Mouse (Mus musculus) CH12.LX (cell line): ENCODE data around the gene Gna11. TPM values are rescaled to one million over a fixed set of nuclear protein-coding genes. Genes with fewer than 3 reads are reported as not detected.
A peak's percentile ranks its signal among the peaks of the same experiment; 100 is the strongest.

Experiments used
- DNase-seq: peaks from one replicate; pipeline ENCODE4 v3.0.0-alpha.2; 2013; ENCODE audit errors: extremely low read depth
- H3K27ac ChIP-seq: 2 replicates; pipeline ENCODE4 v1.5.1; 2012; ENCODE audit warnings: low read depth, mild to moderate bottlenecking, control low read depth, moderate library complexity; ENCODE audit not compliant: insufficient read depth
- H3K27me3 ChIP-seq: replicated peaks from 2 replicates; pipeline ENCODE3; 2012; ENCODE audit warnings: inconsistent platforms
- H3K36me3 ChIP-seq, 2 experiments: replicated peaks in 1 of 2; 2 replicates each; pipeline versions ENCODE3 to v1.6.1; 2012; ENCODE audit warnings: inconsistent platforms in 1 of 2, low read length in 1 of 2, mild to moderate bottlenecking in 1 of 2, mixed read lengths in 1 of 2, moderate library complexity in 1 of 2; ENCODE audit not compliant: control insufficient read depth in 1 of 2, insufficient read depth in 1 of 2
- H3K4me1 ChIP-seq, 2 experiments: 2 replicates each; pipeline ENCODE4 v1.6.1; 2012; ENCODE audit warnings: inconsistent platforms in 1 of 2, moderate library complexity in 1 of 2; ENCODE audit not compliant: insufficient read depth in 2 of 2, control insufficient read depth in 1 of 2
- H3K4me2 ChIP-seq: 2 replicates; pipeline ENCODE4 v1.6.1; 2012; ENCODE audit warnings: low read depth, mild to moderate bottlenecking, control low read depth; ENCODE audit not compliant: poor library complexity, insufficient read depth, severe bottlenecking
- H3K4me3 ChIP-seq, 3 experiments: fragments of 150-350 bp in 1 of 3; sonication (generic) in 1 of 3; replicated peaks in 1 of 3; 2 replicates each; pipeline versions ENCODE3 to v1.5.1; 2011 to 2012; ENCODE audit warnings: low read depth in 2 of 3, low read length in 2 of 3, mild to moderate bottlenecking in 2 of 3, moderate library complexity in 2 of 3, control low read depth in 1 of 3, improper control_type of control experiment in 1 of 3, inconsistent platforms in 1 of 3, mixed read lengths in 1 of 3; ENCODE audit not compliant: poor library complexity in 1 of 3
- H3K79me2 ChIP-seq: replicated peaks from 2 replicates; pipeline ENCODE4 v1.6.1; 2012; ENCODE audit warnings: mild to moderate bottlenecking, moderate library complexity; ENCODE audit not compliant: control insufficient read depth, poor library complexity, insufficient read depth, severe bottlenecking; ENCODE audit errors: extremely low read depth
- H3K9ac ChIP-seq: 2 replicates; pipeline ENCODE4 v1.6.1; 2012; ENCODE audit warnings: low read depth, mild to moderate bottlenecking, control low read depth, moderate library complexity; ENCODE audit not compliant: insufficient read depth
- H3K9me3 ChIP-seq: replicated peaks from 2 replicates; pipeline ENCODE3; 2012; ENCODE audit warnings: low read length, inconsistent platforms, mixed read lengths
- CTCF ChIP-seq, 2 experiments: IDR thresholded peaks in 1 of 2; conservative IDR thresholded peaks in 1 of 2; 2 replicates each; pipeline ENCODE4 v1.5.1; 2011 to 2012; ENCODE audit warnings: low read depth in 2 of 2, low read length in 2 of 2, improper control_type of control experiment in 1 of 2, inconsistent platforms in 1 of 2, mild to moderate bottlenecking in 1 of 2, moderate library complexity in 1 of 2
- EP300 ChIP-seq: IDR thresholded peaks from 2 replicates; pipeline ENCODE4 v1.6.1; 2011; ENCODE audit warnings: low read length, improper control_type of control experiment
- ETS1 ChIP-seq: conservative IDR thresholded peaks from 2 replicates; pipeline ENCODE4 v1.6.1; 2012; ENCODE audit warnings: low read depth, mild to moderate bottlenecking, inconsistent platforms, low read length, improper control_type of control experiment, moderate library complexity
- GABPA ChIP-seq: IDR thresholded peaks from 2 replicates; pipeline ENCODE4 v1.6.1; 2012; ENCODE audit warnings: low read depth, low read length, improper control_type of control experiment, inconsistent platforms; ENCODE audit not compliant: insufficient replicate concordance
- JUN ChIP-seq: IDR thresholded peaks from 2 replicates; pipeline ENCODE4 v1.6.1; 2011; ENCODE audit warnings: low read depth, mild to moderate bottlenecking, low read length, improper control_type of control experiment, moderate library complexity; ENCODE audit not compliant: insufficient read depth
- JUND ChIP-seq: conservative IDR thresholded peaks from 2 replicates; pipeline ENCODE4 v1.6.1; 2011; ENCODE audit warnings: low read depth, low read length, improper control_type of control experiment
- KAT2A ChIP-seq: IDR thresholded peaks from 2 replicates; pipeline ENCODE4 v1.6.1; 2012; ENCODE audit warnings: low read length, improper control_type of control experiment, inconsistent platforms; ENCODE audit not compliant: insufficient replicate concordance
- MAFK ChIP-seq: IDR thresholded peaks from 2 replicates; pipeline ENCODE4 v1.6.1; 2011; ENCODE audit warnings: low read length, improper control_type of control experiment; ENCODE audit not compliant: insufficient replicate concordance
- MAX ChIP-seq: IDR thresholded peaks from 2 replicates; pipeline ENCODE4 v1.6.1; 2011; ENCODE audit warnings: low read length, improper control_type of control experiment
- MEF2A ChIP-seq: IDR thresholded peaks from 2 replicates; pipeline ENCODE4 v1.6.1; 2014; ENCODE audit warnings: low read depth, mild to moderate bottlenecking, inconsistent platforms, low read length, improper control_type of control experiment, borderline replicate concordance
- MXI1 ChIP-seq: IDR thresholded peaks from 2 replicates; pipeline ENCODE4 v1.6.1; 2011; ENCODE audit warnings: mild to moderate bottlenecking, low read depth, low read length, improper control_type of control experiment
- MYC ChIP-seq: IDR thresholded peaks from 2 replicates; pipeline ENCODE4 v1.6.1; 2011; ENCODE audit warnings: low read depth, mild to moderate bottlenecking, improper control_type of control experiment, low read length
- PAX5 ChIP-seq: IDR thresholded peaks from 2 replicates; pipeline ENCODE4 v1.6.1; 2012; ENCODE audit warnings: low read length, inconsistent platforms, mixed read lengths
- POLR2A ChIP-seq: IDR thresholded peaks from 2 replicates; pipeline ENCODE4 v1.6.1; 2011; ENCODE audit warnings: low read depth, mild to moderate bottlenecking, improper control_type of control experiment, low read length
- RAD21 ChIP-seq: IDR thresholded peaks from 2 replicates; pipeline ENCODE4 v1.6.1; 2011; ENCODE audit warnings: low read depth, mild to moderate bottlenecking, low read length, improper control_type of control experiment, moderate library complexity
- SIN3A ChIP-seq: IDR thresholded peaks from 2 replicates; pipeline ENCODE4 v1.6.1; 2012; ENCODE audit warnings: low read length, improper control_type of control experiment, inconsistent platforms
- SMC3 ChIP-seq: IDR thresholded peaks from 2 replicates; pipeline ENCODE4 v1.6.1; 2011; ENCODE audit warnings: low read depth, low read length, improper control_type of control experiment
- UBTF ChIP-seq: IDR thresholded peaks from 2 replicates; pipeline ENCODE4 v1.6.1; 2012; ENCODE audit warnings: low read depth, mild to moderate bottlenecking, inconsistent platforms, low read length, improper control_type of control experiment, moderate library complexity
- USF1 ChIP-seq: IDR thresholded peaks from 2 replicates; pipeline ENCODE4 v1.6.1; 2014; ENCODE audit warnings: low read depth, mild to moderate bottlenecking, inconsistent platforms, low read length, improper control_type of control experiment
- USF2 ChIP-seq: conservative IDR thresholded peaks from 2 replicates; pipeline ENCODE4 v1.6.1; 2011; ENCODE audit warnings: low read depth, low read length, improper control_type of control experiment
- ZC3H11A ChIP-seq: IDR thresholded peaks from 2 replicates; pipeline ENCODE4 v1.6.1; 2012; ENCODE audit warnings: low read depth, mild to moderate bottlenecking, inconsistent platforms, low read length, improper control_type of control experiment
- ZKSCAN1 ChIP-seq: IDR thresholded peaks from 2 replicates; pipeline ENCODE4 v1.6.1; 2012; ENCODE audit warnings: low read depth, inconsistent platforms, low read length, improper control_type of control experiment, borderline replicate concordance
- ZMIZ1 ChIP-seq: IDR thresholded peaks from 2 replicates; pipeline ENCODE4 v1.6.1; 2012; ENCODE audit warnings: low read depth, mild to moderate bottlenecking, inconsistent platforms, low read length, improper control_type of control experiment
- ZNF384 ChIP-seq: IDR thresholded peaks from 2 replicates; pipeline ENCODE4 v1.6.1; 2012; ENCODE audit warnings: low read depth, low read length, improper control_type of control experiment, inconsistent platforms
- dilution Hi-C: fragments of 300-500 bp; cut with MboI; formaldehyde crosslinking; loops from 2 replicates; pipeline ENCODE4 v1.14.3; 2020; ENCODE audit warnings: low sequenced_read_pairs; ENCODE audit not compliant: extremely low pct_unique_long_range_greater_than_20kb, extremely low pct_ligation_motif_present
- in situ Hi-C: fragments of 300-500 bp; cut with MboI; formaldehyde crosslinking; loops from 3 replicates; pipeline ENCODE4 v1.14.3; 2019; ENCODE audit warnings: low sequenced_read_pairs, low pct_ligation_motif_present, low pct_unique_long_range_greater_than_20kb, mixed read lengths
- polyA plus RNA-seq: library from polyadenylated mRNA; unstranded; fragments of >175 nt; gene quantifications from 2 replicates; pipeline ENCODE4 v1.2.1, GENCODE M21; 2012; ENCODE audit warnings: low read depth; ENCODE audit not compliant: insufficient read length
- total RNA-seq, 2 experiments: library from RNA; depleted of rRNA; stranded (reverse); fragments of 300-350 nt in 1 of 2; fragments of >200 nt in 1 of 2; gene quantifications; 2 replicates each; pipeline ENCODE4 v1.2.3; 2012 to 2014

The Gna11 gene
- total and polyA plus RNA-seq, 3 experiments: 4.3 to 8.7 (median 7.2) TPM

DNA sequence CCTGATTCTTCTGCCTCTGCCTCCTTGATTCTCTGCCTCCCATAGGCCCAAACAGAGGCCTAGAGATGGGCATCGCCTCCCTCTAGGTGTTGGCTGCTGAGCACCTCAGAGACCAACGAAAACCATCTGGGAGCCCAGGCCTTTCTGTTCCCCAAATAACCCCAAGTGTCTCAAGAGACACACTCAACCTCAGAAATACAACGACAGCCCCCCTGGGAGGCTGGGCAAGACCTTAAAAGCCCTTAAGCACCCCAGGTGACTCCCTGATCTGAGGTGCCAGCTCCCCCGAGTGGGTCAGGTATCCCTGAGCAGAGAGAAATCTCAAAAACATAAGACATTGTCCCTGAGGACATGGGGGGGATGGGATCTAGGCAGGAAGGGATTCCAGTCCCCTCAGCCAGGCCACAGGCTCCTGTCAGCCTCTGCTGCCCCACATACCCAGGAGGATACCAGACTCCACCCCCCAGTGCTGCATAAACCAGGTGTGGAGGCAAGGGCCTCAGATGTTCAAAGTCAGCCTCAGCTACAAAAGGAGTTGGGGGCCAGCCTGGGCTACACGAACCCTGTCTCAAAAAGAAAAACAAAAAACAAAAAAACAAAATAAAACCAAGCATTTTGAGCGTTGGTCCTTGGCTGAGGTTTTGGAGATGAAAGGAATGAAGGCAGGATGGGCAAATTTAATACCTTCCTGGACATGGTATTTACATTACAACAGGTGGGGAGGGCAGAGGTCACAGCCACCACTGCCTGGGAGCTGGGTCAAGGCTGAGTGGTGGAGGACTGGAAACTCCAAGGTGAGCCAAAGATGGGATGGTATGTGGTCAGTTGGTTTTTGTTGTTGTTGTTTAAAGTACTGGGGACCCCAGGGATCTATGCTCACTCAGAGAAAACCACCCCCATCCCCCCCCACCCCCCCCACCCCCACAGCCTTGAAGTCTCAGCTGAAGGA, 9.1 kb upstream of the Gna11 start (continued):
- TF ChIP-seq ZNF384 (no peak), UBTF (no peak), MAX (no peak), MAFK (peak; percentile 82), EP300 (no peak; the same call in 1 of the 2 replicates), ZC3H11A (no peak), ETS1 (peak; percentile 56), MYC (no peak), USF1 (no peak)

DNA sequence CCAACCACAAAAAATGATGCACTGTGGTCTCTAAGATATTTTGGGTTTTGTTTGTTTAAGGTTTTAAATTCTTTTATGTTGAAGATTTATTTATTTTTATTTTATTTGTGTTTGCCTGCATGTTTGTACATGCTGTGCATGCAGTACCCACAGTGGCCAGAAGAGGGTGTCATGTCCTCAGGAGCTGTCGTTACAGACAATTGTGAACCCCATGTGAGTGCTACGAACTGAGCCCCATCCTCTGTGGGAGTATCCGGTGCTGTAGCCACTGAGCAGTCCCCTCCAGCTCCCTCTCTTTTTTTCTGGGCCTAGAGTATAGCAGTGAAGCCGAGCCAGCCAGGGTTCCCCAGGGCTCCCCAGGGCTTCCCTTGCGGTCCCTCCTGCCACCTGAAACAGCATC, 8.2 kb upstream of the Gna11 start:
- dilution Hi-C loops (no loop called here), in situ Hi-C loops (no loop called here)
- Histone ChIP-seq H3K4me2 (no peak overlapping the region), H3K79me2 (no peaks in the 10 kb centered on the region), H3K27ac (peak overlapping the region; percentile 36; the same call in 1 of the 2 replicates), H3K9ac (no peak overlapping the region), H3K9me3 (peaks cover 5% of the 10 kb centered on the region), H3K4me3 (no peak overlapping the region), H3K4me1 (peaks cover 8 to 50% of the 10 kb centered on the region in 2 experiments), H3K36me3 (no peaks in the 10 kb centered on the region), H3K27me3 (peaks cover 17% of the 10 kb centered on the region)
- DNase-seq: peak; percentile 62
- no peak for TF ChIP-seq JUN
- TF ChIP-seq MYC: no peak
- no peak for TF ChIP-seq POLR2A
- no peak for TF ChIP-seq JUND
- TF ChIP-seq SIN3A: no peak
- no peak for TF ChIP-seq MAX
- TF ChIP-seq SMC3: peak; percentile 33
- TF ChIP-seq RAD21: peak; percentile 52
- peak; percentile 66 to 86 for TF ChIP-seq CTCF (conservative IDR thresholded peaks at IDR 0.05 in 1 of 2, IDR thresholded peaks at IDR 0.05 in 1 of 2; ENCODE audit: low read depth in 2 of 2, low read length in 2 of 2)
- TF ChIP-seq USF1: no peak
- no peak for TF ChIP-seq ZC3H11A
- no peak for TF ChIP-seq USF2
- TF ChIP-seq ZKSCAN1: no peak
- no peak for TF ChIP-seq UBTF
- TF ChIP-seq GABPA: no peak
- TF ChIP-seq MXI1: no peak
- no peak for TF ChIP-seq KAT2A
- TF ChIP-seq ZNF384: peak; percentile 44; the same call in 1 of the 2 replicates
- no peak for TF ChIP-seq ZMIZ1
- no peak for TF ChIP-seq MEF2A
- TF ChIP-seq PAX5: no peak
- TF ChIP-seq ETS1: no peak
